Mouse (Mus musculus) cerebellum, postnatal 4 days (tissue): Measurements from ENCODE around the gene Chordc1.
A peak's percentile ranks its signal among the peaks of the same experiment; 100 is the strongest.
"Not testable (repeated sequence)": the region's sequence is repeated elsewhere in the genome, so short reads cannot be mapped to it uniquely, and the experiment has no call there.

Source experiments
- DNase-seq, 2 experiments: peaks; one replicate each; pipeline ENCODE4 v3.0.0; 2022; ENCODE audit warnings: low spot score in 2 of 2, mixed read lengths in 1 of 2

The Chordc1 gene

DNA sequence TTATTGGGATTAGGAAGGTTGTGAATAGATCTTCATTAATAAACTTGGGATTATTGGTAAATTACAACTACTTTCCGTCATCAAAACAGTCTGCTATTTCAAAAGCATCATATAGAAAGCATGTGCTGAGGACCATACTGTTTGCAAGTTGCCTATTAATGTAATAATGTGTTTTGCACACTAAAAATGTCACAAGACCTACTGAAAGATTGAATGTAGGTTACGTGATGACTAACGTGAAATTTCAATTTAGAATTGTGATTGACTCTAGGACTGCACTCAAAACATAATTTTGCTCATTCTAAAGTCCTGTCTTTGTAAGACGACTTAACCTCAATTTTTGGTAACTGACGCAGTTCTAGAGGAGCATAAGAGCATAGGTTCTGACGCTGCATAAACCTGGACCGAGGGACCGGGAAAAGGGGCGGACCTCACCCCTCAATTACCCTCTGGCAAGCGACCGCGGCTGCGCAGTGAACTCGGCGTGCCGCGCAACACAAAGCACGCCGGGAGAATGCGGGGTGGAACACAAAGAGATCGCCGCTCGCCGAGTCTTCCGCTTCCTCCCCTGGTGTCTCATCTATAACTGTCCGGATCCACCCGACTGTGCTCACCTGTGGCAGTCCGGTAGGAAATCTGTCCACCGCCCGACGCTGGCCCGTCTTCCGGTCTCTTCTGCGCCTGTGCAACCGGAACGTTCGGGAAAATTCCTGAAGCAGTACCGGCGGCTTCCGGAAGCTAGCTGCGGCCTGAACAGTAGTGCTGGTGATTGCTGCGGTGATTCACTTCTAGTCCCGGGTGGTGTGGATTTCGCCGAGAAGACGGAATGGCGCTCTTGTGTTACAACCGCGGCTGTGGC, at the start of gene Chordc1:
Chordc1 (plus strand) TSS at position 555 of the 859 bp plus-strand sequence.
- DNase-seq: peak; percentile 90 to 96

DNA sequence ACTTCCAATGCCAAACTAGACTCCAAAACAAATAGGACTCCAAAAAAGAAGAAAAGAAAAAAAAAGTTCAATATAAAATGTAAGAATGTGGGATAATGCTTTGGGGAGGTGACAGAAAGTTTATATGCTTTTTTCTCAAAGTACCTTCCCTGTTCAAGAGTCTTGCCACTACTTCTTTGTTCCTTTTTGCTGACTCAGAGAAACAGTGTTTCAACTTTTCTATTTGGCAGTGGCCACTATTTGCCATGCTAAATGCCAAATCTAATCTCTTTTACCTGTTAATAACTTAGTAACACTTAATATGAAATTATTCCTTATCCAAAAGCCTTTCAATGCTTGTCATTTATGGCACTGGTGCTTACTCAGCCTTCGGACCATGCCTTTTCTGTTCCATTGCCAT, 16.0 kb upstream of the Chordc1 start:
- DNase-seq: no peak

DNA sequence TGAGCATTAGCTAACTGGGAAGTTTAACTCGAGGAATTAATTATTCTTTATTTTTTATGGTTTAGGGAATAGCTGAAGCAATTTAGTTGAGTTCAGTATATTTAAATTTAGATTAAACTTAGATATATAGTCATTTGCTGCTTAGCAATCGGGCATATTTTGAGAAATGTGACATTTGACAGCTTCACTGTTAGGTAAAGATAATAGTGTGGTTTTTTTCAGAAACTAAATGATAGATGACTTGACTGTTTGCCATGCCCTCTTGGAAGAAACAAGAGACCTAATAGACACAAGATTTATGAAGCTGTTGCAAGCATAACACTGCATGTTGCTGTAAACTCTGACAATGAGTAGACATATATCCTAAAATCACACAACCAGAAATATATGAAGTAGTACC, 15.1 kb upstream of the Chordc1 start:
- DNase-seq: no peak

DNA sequence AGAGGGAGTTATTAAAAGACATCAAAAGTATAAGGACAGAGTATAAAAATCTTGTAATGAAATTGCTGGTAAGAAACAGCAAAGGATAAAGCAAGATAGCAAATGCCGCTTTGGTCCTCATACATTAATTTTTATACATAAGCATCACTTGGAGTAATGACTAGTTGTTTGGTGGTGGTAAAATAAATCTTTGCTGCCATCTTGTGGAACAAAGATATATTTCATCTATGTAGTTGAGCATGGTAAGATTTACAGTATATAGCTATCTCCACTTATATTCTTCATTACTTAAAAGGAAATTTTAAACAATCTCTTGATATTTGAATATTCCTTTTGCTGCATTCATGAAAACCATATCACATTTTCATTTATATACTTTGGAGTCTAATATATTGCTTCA, 14.4 kb upstream of the Chordc1 start:
- no peak for DNase-seq

DNA sequence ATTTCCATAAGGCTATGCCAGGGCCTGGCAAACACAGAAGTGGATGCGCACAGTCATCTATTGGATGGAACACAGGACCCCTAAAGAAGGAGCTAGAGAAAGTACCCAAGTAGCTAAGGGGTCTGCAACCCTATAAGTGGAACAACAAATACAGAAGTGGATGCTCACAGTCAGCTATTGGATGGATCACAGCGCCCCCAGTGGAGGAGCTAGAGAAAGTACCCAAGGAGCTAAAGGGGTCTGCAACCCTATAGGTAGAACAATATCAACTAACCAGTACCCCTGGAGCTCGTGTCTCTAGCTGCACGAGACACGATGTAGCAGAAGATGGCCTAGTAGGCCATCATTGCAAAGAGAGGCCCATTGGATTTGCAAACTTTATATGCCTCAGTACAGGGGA, 13.2 kb upstream of the Chordc1 start:
- DNase-seq: not testable (repeated sequence)

DNA sequence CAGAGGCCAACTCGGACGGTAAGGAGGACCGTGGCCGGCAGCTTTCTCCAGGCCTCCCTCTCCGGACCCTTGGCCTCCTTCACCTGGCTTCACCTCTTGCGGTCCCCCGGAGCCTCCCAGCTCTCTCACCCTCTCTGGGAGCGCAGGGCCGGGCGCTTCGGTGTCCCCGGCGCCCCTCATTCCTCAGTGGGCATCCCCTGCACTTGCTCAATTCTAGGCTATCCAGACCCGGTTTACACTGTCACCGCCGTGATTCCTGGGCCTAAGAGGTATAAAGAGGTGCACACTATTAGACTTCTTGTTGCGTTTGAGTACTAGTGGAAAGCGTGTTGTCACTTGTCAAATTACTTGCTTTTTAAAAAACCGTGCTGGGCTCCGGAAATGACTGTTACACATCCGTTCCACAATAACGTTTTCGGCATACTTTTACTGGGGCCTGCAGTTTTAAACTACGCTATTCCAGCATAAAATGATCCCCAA, 558 bp downstream of the Chordc1 start:
- DNase-seq: no peak

DNA sequence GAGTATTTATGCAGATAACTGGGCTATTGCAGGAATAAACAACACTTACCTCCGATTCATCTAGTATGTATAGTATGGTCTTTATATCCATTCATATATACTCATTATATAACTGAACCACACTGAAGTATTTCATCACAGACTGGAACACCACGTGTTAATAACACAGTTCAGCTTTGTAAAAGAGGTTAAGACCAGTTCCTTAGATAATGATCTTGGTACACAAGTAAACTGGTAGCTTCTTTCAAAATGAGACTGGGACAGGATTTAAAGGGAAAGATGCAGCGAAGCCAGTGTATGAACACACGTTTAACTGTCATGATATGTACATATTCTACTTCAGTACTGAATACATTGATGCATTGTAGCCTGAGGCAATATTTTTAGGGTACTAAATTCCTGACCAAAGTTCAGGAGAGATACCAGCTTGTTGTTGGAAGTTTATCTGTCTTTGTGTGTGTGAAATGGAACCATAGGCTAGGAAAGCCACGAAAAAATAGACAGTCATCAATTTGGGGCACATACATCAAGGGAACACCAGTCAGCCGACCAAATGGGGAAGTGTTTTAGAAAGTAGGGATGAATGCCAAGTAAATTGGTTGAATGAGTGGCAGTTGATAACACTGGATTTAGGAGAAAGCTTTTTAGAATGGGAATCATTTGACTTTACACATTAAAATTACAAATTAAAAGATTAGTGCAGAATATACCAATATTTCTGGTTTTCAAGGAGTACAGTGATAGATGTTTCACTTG, 1.3 kb downstream of the Chordc1 start:
- DNase-seq: no peak

DNA sequence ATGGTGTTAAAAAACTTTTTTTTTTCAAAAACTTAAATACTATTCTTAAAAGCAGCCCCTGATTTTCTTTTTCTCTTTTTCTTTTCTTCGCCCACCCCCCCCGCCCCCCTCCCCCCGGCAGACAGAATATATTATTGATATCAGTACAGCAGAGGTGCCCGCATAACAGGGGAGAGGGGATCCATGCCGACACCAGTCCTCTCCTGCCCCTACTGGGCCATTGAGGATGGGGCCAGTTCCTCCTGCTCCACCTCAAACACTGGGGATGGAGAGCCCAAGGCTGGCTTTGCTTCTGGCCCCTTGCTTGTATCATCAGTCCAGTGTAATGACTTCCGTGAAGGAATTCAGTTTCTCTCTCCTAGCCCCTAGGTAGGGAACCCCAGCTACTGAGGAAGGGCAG, 6.4 kb downstream of the Chordc1 start:
- no peak for DNase-seq

DNA sequence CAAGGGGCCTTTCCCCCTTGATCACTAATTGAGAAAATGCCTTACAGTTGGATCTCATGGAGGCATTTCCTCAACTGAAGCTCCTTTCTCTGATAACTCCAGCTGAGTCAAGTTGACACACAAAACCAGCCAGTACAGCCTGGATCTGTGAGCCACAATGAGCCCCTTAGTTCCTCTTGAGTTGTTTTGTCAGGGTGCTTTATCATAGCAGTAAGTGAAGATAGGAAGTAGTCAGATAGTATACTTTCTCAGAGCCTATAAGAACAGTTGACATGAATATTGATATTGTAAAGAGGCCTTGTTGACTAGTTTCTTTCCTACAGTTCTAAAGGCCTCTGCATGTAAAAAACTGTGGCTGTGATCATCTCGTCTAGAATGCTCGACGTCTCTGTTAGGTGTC, 28.1 kb downstream of the Chordc1 start:
- DNase-seq: no peak
